Mouse (Mus musculus) naive thymus-derived CD4-positive, alpha-beta T cell, adult 2 months (primary cell): ENCODE results near the gene Gm21969.
A peak's percentile ranks its signal among the peaks of the same experiment; 100 is the strongest.

Source experiments
- DNase-seq: peaks from one replicate; pipeline ENCODE4 v3.0.0-alpha.2; 2011; ENCODE audit warnings: low read depth

Gene Gm21969

GRCm38 (mm10) chr4:139619765-139620164 is 16.8 kb downstream of the Gm21969 start:
- no peak for DNase-seq

DNA sequence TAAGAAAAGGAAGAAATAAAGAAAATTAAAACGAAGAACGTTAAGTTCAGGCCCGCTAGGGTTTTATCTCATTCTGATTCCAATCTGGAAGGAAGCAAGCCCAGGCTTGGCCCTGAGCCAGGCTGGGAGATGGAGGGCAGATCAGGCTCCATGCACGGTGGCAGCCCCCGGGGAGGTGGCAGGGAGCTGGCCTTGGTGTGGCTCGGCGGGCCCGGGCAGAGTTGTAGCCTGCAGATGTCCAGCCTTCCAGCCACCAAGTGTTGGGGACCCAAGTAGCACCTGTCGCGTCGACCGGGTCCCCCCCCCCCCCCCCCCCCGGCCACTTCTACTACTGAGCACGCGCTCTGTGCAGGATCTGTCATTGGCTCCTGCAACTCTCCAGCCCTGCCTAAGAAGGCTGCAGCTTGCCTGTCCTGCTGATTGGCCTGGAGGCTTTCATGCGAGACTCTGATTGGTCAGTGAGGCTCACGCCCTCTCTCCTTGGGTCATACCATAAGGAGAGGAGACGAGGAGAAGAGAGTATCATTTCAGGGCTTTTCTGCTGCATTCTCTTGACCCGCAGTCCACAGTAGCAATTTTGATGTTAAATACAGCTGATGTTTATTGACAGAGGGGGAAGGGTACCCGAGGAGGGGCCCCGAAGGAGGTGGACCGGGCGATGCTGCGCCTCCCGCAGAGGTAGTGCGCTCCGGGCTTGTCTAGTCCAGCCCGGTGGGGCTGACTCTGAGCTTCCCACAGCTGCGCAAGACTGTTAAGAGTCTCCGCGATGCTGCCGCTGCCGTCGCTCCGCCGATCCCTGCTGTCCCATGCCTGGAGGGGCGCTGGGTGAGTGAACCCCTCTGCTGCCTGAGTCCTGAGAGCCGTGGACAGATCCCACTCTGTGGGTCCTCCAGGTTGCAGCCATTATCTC is 19.6 kb downstream of the Gm21969 start, which contains the start of gene Aldh4a1:
Aldh4a1 (plus strand) TSS at position 494 of the 910 bp plus-strand sequence.
- peak; percentile 96 for DNase-seq

DNA sequence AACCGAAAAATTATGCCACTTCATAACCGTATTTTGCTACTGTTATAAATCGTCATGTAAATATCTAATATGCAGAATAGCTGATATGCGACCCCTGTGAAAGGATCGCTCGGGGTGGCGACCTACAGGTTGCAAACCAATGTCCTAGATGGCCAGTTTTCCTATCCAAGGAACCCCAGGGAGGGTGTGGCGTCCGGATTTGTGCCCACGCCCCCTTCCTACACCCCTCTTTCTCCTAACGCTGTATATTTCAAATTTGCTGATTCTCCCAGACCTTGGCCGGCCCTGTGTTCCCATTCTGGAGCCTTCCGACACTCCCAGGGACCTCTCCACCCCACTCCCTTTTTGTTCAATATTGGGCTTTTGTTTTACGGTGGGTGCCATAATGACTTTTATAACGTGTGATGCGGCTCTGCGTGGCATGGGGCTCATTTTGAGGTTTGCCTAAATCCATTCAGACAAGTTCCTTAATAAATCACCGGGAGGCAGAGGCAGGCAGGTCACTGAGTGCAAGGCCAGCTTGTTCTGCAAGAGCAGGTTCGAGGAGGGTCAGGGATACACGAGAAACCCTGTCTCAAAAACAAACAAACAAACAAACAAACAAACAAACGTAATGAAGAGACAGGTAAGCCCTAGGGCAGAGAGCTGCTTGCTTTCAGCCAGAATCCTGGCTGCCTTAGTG is 20.6 kb downstream of the Gm21969 start:
- no peak for DNase-seq

- DNase-seq: no peak
These were observed 21.1 kb downstream of the Gm21969 start for GRCm38 (mm10) chr4:139624116-139624489.

- no peak for DNase-seq
These were observed 21.7 kb downstream of the Gm21969 start for GRCm38 (mm10) chr4:139624706-139625105.

DNA sequence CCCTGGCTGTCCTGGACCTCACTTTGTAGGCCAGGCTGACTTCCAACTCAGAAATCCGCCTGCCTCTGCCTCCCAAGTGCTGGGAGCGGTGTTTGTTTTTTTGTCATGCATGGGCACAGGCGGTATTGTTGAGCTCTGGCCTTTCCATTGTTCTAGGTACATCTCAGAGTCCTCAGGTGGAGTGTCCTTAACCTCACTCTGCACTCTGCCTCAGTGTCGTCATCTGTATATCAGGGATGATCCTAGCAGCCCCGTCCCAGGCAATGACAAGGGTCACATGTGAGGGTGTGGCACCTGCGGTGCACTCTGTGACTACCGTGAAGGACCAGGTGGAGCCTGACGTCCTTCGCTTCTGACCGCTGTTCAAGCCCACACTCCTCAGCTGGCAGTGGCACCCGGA is 24.4 kb downstream of the Gm21969 start:
- DNase-seq: no peak

DNA sequence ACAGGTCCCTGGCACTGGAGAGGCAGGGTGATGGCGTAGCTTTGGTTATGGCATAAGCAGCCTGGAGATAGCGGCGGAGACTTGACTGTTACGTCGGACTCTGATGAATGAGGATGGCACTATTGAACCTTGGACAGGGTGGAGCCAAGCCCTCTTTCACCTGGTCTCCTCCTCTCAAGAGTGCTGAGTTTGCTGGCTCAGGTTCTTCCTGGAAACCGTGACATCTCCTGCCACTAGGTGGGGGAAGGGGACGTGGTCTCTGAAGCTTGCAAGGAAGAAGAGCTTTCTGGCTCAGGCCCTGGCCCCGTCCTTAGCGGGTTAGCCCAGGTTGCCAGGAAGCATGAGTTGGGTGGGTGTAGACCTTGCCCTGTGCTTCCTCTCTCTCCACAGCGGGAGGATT is 27.2 kb downstream of the Gm21969 start:
- no peak for DNase-seq

- no peak for DNase-seq
These were observed 28.2 kb downstream of the Gm21969 start for GRCm38 (mm10) chr4:139631141-139631540.

- DNase-seq: no peak
These were observed 28.7 kb downstream of the Gm21969 start for GRCm38 (mm10) chr4:139631569-139632253.

DNA sequence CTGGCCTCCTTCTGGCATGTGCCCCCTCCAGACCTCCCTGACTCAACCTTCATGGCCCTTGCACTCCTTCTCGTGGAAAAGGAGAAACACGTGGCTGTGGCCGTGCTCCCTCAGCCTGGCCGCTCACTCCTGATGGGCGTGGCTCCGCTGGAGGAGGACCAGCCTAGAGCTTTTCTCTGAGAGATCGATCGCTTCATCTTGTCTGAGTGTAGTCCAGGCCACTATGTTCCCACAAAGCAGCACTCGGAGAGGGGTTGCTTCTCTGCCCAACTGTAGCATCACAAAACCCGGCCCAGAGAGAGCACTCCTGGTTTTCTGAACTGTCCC is 29.2 kb downstream of the Gm21969 start:
- no peak for DNase-seq

GRCm38 (mm10) chr4:139636373-139636772 is 33.4 kb downstream of the Gm21969 start:
- peak; percentile 82 for DNase-seq

DNA sequence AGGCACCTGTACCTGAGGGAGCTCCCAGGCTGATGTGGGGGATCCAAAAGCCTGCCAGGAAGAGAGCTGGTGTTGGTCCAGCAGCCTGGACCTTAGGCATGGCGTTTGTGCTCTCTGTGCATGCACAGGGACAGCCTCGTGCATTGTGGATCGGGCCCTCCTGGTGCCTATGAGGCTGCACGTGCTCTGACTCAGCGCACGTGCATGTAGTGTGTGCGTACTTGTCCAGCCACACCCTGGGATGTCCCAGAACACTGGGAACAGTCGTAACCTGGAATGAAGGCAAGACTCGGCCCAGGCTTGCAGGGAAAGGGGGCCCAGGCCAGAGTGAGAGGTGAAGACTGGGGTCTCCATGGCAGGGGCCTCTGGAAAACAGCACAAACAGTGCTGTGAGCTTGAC is 34.9 kb downstream of the Gm21969 start:
- DNase-seq: no peak

GRCm38 (mm10) chr4:139638356-139638755 is 35.4 kb downstream of the Gm21969 start:
- no peak for DNase-seq

DNA sequence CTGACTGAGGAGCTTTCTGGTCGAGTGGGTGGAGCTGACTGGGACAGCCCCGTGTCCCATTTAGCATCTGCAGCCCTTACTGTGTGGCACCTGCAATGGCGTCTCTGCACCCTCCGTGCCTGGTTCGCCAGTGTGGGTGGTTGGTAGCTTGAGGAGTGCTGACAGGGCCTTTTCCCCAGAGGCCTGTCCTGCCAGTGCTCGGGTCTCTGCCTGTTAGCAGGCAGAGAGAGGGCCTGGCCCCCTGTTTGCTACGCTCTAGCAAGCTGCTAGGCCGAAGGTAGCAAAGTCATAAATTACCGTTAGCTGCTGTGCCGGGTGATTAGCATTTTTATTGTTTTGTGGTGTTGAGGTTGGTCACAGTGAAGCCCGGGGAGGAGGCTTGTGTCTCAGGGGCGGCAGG is 36.8 kb downstream of the Gm21969 start:
- DNase-seq: no peak

GRCm38 (mm10) chr4:139640333-139640732 is 37.3 kb downstream of the Gm21969 start:
- no peak for DNase-seq

DNA sequence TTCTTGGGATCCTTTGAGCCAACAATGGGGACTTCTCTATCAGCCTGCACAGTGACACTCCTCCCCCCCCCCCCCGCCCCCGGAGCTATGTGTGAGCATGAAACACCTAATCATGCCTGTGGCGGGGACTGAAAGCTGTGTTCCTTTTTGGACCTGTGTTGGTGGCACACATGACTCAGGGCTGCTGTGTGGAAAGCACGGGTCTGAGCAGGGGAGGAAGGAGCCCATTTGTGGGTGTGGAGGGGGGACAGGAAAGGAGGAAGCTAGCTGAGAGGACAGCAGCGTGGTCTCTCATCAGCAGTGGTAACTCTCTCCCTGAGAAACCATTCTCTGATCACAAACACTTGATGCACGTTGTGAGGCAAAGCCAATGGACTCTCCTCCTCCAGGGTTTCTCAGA is 37.8 kb downstream of the Gm21969 start:
- DNase-seq: no peak

DNA sequence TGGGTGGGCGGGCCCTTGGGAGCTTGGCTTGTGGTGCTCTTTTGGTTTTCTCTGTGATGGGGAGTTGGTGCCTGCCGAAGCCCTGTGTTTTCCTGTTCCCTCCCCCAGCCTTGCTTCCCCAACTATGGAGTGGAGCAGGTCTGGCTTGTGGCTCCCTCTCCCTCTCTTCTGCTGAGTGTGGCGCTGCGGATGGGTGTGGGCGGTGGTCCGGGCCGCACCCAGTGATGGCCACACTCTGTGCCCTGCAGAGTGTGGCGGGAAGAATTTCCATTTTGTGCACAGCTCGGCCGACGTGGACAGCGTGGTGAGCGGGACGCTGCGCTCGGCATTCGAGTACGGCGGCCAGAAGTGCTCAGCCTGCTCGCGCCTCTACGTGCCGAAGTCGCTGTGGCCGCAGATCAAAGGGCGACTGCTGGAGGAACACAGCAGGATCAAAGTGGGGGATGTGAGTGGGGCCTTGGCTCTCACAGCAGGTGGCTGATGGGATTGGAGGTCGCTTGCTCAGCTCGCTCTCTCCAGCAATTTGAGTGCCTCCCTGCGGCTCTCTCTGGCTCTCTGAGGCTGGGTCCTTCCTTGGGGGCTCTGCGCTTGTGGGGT is 38.9 kb downstream of the Gm21969 start:
- DNase-seq: peak; percentile 41

GRCm38 (mm10) chr4:139643972-139644371 is 41.0 kb downstream of the Gm21969 start:
- DNase-seq: peak; percentile 81

- DNase-seq: no peak
These were observed 43.9 kb downstream of the Gm21969 start for GRCm38 (mm10) chr4:139646916-139647315.

DNA sequence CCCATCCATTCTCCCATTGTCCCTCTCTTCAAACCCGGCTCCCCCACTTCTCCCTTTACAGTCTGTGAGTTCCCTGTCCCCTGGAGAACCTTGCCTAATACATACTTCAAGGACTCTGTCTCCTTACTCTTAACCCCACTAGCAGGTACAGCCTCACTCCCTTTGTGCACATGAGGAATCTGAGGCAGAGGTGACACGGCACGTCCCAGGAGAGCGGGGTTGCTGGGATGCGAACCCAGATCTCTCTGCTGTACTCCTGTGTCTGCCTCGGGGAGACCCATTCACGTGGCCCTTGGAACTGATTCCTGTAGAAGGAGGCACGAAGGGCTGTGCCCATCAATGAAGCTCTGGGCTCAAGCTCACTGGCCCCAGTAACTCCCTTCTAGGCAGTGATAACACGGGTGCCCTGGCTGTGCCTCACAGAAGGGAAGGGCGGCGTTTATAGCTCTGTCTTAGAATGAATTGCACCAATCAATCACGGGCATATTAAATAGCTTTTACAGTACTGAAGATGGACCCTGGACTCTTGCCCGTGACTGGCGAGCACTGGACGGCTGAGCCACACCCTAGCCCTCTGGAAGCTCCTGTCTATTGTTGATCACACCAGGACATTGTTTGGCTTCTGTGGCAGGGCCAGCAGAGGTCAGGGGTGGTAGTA is 47.2 kb downstream of the Gm21969 start:
- no peak for DNase-seq

DNA sequence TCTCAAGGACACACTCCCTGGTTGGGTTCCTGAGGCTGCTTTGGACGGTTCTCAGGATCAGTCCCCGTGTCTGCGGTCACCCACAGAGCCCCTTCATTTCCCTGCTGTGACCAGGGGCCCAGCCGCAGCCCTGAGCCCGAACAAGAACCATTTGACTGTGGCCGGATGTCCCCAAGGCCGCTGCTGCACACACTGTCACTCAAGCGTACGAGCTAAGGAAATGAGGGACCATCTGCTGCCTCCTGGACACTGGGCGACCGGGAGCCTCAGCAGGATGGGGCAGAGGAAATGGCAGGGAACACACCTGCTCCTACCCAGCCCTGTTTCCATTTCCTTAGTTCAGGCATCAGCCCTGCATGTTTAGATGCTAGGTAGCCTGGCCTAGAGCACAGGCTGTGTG is 47.9 kb downstream of the Gm21969 start:
- DNase-seq: no peak

GRCm38 (mm10) chr4:139653238-139653637 is 50.3 kb downstream of the Gm21969 start, which contains the start of gene Tas1r2:
Gene Tas1r2 (plus strand): TSS chr4:139653538.
- DNase-seq: no peak
